Mouse (Mus musculus) cortical plate, adult 2 months (tissue): ENCODE measurements around the gene Tmub2. TPM values are rescaled to one million over a fixed set of nuclear protein-coding genes. Genes with fewer than 3 reads are reported as not detected.
A peak's percentile ranks its signal among the peaks of the same experiment; 100 is the strongest.

Experiments used
- H3K27ac ChIP-seq: fragments of 200-500 bp; 2 replicates; pipeline ENCODE4 v1.5.1; 2012; ENCODE audit warnings: low read length, control low read depth, inconsistent platforms; ENCODE audit not compliant: insufficient read depth
- H3K4me1 ChIP-seq: fragments of 200-500 bp; 2 replicates; pipeline ENCODE4 v1.6.1; 2011; ENCODE audit warnings: low read length; ENCODE audit not compliant: control insufficient read depth, insufficient read depth
- H3K4me3 ChIP-seq: fragments of 200-500 bp; 2 replicates; pipeline ENCODE4 v1.5.1; 2011; ENCODE audit warnings: mild to moderate bottlenecking, low read length, control low read depth; ENCODE audit not compliant: insufficient read depth
- CTCF ChIP-seq: fragments of 200-500 bp; IDR thresholded peaks from 2 replicates; pipeline ENCODE4 v1.5.1; 2011; ENCODE audit warnings: mild to moderate bottlenecking, control low read depth, low read length; ENCODE audit not compliant: insufficient read depth; ENCODE audit errors: extremely low read depth
- POLR2A ChIP-seq: fragments of 200-500 bp; IDR thresholded peaks from 2 replicates; pipeline ENCODE4 v1.6.1; 2011; ENCODE audit warnings: mild to moderate bottlenecking, low read length, control low read depth; ENCODE audit not compliant: insufficient read depth; ENCODE audit errors: extremely low read depth
- polyA plus RNA-seq: library from polyadenylated mRNA; depleted of rRNA; stranded (reverse); fragments of >200 nt; gene quantifications from 2 replicates; pipeline ENCODE4 v1.2.3, GENCODE M21; 2012

Tmub2 gene
- polyA plus RNA-seq, 1 experiment, result 95.3 TPM

- no peak overlapping the region for H3K4me3 ChIP-seq
- peak; percentile 48; the same call in 1 of the 2 replicates for TF ChIP-seq CTCF
- TF ChIP-seq POLR2A, result no peak
- H3K27ac ChIP-seq, result no peak overlapping the region
- no peaks in the 10 kb centered on the region for H3K4me1 ChIP-seq
Observed at GRCm38 (mm10) chr11:102299839-102300238, 15.1 kb downstream of the Tmub2 start.

- Histone ChIP-seq H3K27ac (no peak overlapping the region), H3K4me3 (no peak overlapping the region), H3K4me1 (no peaks in the 10 kb centered on the region)
- TF ChIP-seq CTCF, result no peak
- TF ChIP-seq POLR2A, result no peak
Observed at GRCm38 (mm10) chr11:102304141-102304540, 19.4 kb downstream of the Tmub2 start.

- TF ChIP-seq POLR2A, result no peak
- TF ChIP-seq CTCF, result no peak
- H3K4me3 ChIP-seq, result no peak overlapping the region
Observed at GRCm38 (mm10) chr11:102305359-102305758, 20.6 kb downstream of the Tmub2 start.

GRCm38 (mm10) chr11:102308104-102308503 lies 23.4 kb downstream of the Tmub2 start:
- Histone ChIP-seq H3K4me3 (no peak overlapping the region), H3K4me1 (0 out of 2 replicates have a peak, but pooled peaks cover 1% of the 10 kb centered on the region), H3K27ac (no peak overlapping the region)
- no peak for TF ChIP-seq POLR2A
- TF ChIP-seq CTCF, result no peak

More at GRCm38 (mm10) chr11:102305359-102305758, 20.6 kb downstream of the Tmub2 start:
- 0 out of 2 replicates have a peak, but pooled peaks cover 1% of the 10 kb centered on the region for H3K4me1 ChIP-seq
- H3K27ac ChIP-seq, result no peak overlapping the region

GRCm38 (mm10) chr11:102308979-102309378 lies 24.2 kb downstream of the Tmub2 start:
- Histone ChIP-seq H3K27ac (no peak overlapping the region), H3K4me3 (peak overlapping the region; percentile 6; the same call in 1 of the 2 replicates)

GRCm38 (mm10) chr11:102309821-102310617 lies 25.3 kb downstream of the Tmub2 start:
- Histone ChIP-seq H3K27ac (no peak overlapping the region), H3K4me3 (no peak overlapping the region), H3K4me1 (0 out of 2 replicates have a peak, but pooled peaks cover 1% of the 10 kb centered on the region)
- no peak for TF ChIP-seq POLR2A
- no peak for TF ChIP-seq CTCF

More at GRCm38 (mm10) chr11:102308979-102309378, 24.2 kb downstream of the Tmub2 start:
- H3K4me1 ChIP-seq, result 0 out of 2 replicates have a peak, but pooled peaks cover 1% of the 10 kb centered on the region
- TF ChIP-seq POLR2A, result 0 out of 2 replicates have a peak, but pooled peaks have one; percentile 42
- peak; percentile 85 for TF ChIP-seq CTCF

GRCm38 (mm10) chr11:102310768-102311695 lies 26.3 kb downstream of the Tmub2 start:
- Histone ChIP-seq H3K4me1 (0 out of 2 replicates have a peak, but pooled peaks cover 3% of the 10 kb centered on the region), H3K27ac (no peak overlapping the region), H3K4me3 (no peak overlapping the region)
- TF ChIP-seq POLR2A, result no peak
- no peak for TF ChIP-seq CTCF

GRCm38 (mm10) chr11:102311966-102312365 lies 27.2 kb downstream of the Tmub2 start:
- Histone ChIP-seq H3K27ac (no peak overlapping the region), H3K4me3 (no peak overlapping the region), H3K4me1 (0 out of 2 replicates have a peak, but pooled peaks cover 3% of the 10 kb centered on the region)
- no peak for TF ChIP-seq POLR2A
- no peak for TF ChIP-seq CTCF

- H3K4me3 ChIP-seq, result no peak overlapping the region
- no peak for TF ChIP-seq POLR2A
- TF ChIP-seq CTCF, result no peak
- H3K4me1 ChIP-seq, result 0 out of 2 replicates have a peak, but pooled peaks cover 3% of the 10 kb centered on the region
- no peak overlapping the region for H3K27ac ChIP-seq
Observed at GRCm38 (mm10) chr11:102312586-102312985, 27.9 kb downstream of the Tmub2 start.
